Mouse (Mus musculus) hindbrain, postnatal 0 days (tissue): ENCODE data around the gene Ubox5. TPM values are rescaled to one million over a fixed set of nuclear protein-coding genes. Genes with fewer than 3 reads are reported as not detected.

Source experiments
- ATAC-seq: fragments of 200-750 bp; cut with Nextera tagmentation; 2 replicates; pipeline ENCODE4 v1.8.0; 2017; ENCODE audit warnings: mild to moderate bottlenecking, moderate TSS enrichment, moderate library complexity
- DNase-seq: peaks from one replicate; pipeline ENCODE4 v3.0.0-alpha.2; 2015; ENCODE audit warnings: low spot score
- H3K27ac ChIP-seq: fragments of 300-500 bp; sonication (generic); 2 replicates; pipeline ENCODE4 v1.5.1; 2014; ENCODE audit warnings: mild to moderate bottlenecking
- H3K27me3 ChIP-seq: fragments of 300-500 bp; sonication (generic); 2 replicates; pipeline ENCODE4 v1.6.1; 2014; ENCODE audit warnings: low read length, mixed read lengths; ENCODE audit not compliant: insufficient read depth
- H3K36me3 ChIP-seq: fragments of 300-500 bp; sonication (generic); 2 replicates; pipeline ENCODE4 v1.6.1; 2014; ENCODE audit warnings: low read length, mixed read lengths; ENCODE audit not compliant: insufficient read depth
- H3K4me1 ChIP-seq: fragments of 300-500 bp; sonication (generic); 2 replicates; pipeline ENCODE4 v1.6.1; 2014; ENCODE audit warnings: antibody characterized with exemption, low read length, mixed read lengths; ENCODE audit not compliant: insufficient read depth
- H3K4me2 ChIP-seq: fragments of 300-500 bp; sonication (generic); 2 replicates; pipeline ENCODE4 v1.6.1; 2014; ENCODE audit warnings: low read depth, mild to moderate bottlenecking, low read length, moderate library complexity, mixed read lengths
- H3K4me3 ChIP-seq: fragments of 300-500 bp; sonication (generic); 2 replicates; pipeline ENCODE4 v1.5.1; 2014; ENCODE audit warnings: low read length
- H3K9ac ChIP-seq: fragments of 300-500 bp; sonication (generic); replicated peaks from 2 replicates; pipeline ENCODE4 v1.6.1; 2014; ENCODE audit warnings: mild to moderate bottlenecking, low read length, moderate library complexity, mixed read lengths
- H3K9me3 ChIP-seq: fragments of 300-500 bp; sonication (generic); 2 replicates; pipeline ENCODE4 v1.6.1; 2016; ENCODE audit warnings: low read length, mixed read lengths
- CTCF ChIP-seq: IDR thresholded peaks from 2 replicates; pipeline ENCODE4 v1.5.1; 2016; ENCODE audit warnings: antibody characterized with exemption, control low read depth, low read depth
- WGBS: fragments of 180-500 bp; shearing (Covaris S2); extraction: QIAGEN DNeasy Blood & Tissue Kit; methylation state at CpG from one replicate; pipeline ENCODE4 v1.1.7; 2014; 5-methylcytosine and 5-hydroxymethylcytosine counted together
- polyA plus RNA-seq: library from polyadenylated mRNA; unstranded; fragments of >200 nt; fragmentation: Nextera tagmentation; extraction: Ambion mirVana; gene quantifications from 2 replicates; pipeline ENCODE4 v1.2.1, GENCODE M21; 2015
- total RNA-seq: library from RNA; depleted of rRNA; stranded (reverse); fragments of >200 nt; gene quantifications from 2 replicates; pipeline ENCODE4 v1.2.3, GENCODE M21; 2014

Ubox5 gene
- total and polyA plus RNA-seq, 2 experiments from 2014 or later = 5.9 to 6.8 TPM

DNA sequence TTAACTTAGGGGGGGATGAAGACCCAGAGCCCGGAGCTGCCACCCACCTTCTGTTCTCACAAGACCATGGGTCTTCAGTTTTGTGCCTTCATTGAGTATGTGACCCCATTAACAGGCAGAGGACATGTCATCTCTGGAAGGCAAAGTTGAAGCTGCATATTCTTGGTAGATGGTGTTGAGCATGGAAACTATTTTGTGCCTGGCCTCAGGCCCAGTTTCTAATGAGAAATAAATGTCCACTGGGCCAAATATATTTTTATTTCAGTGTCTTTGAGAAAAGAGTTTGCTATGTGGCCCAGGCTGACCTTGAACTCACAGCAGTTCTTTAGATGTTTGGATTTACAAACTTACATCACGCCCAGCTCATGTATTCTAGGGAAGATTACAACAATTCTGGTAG lies 40.1 kb downstream of the Ubox5 start:
- ATAC-seq = no peak
- Histone ChIP-seq H3K4me3 (no peak overlapping the region), H3K27ac (no peak overlapping the region), H3K4me2 (no peak overlapping the region), H3K4me1 (no peaks in the 10 kb centered on the region), H3K9me3 (no peaks in the 10 kb centered on the region), H3K9ac (no peak overlapping the region), H3K36me3 (peaks cover 17% of the 10 kb centered on the region), H3K27me3 (no peaks in the 10 kb centered on the region)
- no peak for DNase-seq
- no peak for TF ChIP-seq CTCF
- WGBS = 91% methylated on average over 2 of the region's 2 CpGs

DNA sequence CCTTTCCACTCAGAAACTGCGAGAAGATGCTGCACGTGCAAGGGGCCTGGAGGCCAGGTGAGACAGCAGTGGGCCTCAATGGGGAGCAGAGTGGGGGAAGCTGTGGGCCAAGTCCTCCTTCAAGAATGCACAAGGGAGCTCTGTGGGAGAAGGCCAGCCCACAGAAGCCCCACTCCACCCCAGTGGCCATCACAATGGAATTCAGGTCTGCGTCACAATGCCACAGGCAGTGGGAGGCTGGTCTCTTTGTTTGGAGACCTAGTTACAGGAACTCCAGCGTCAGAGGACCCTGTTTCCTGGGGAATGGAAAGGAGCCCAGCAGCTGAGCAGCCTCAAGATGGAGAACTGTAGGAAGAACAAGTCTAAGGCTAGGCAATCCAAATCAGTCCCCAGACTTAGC lies 40.7 kb downstream of the Ubox5 start:
- Histone ChIP-seq H3K36me3 (peaks cover 17% of the 10 kb centered on the region), H3K9me3 (no peaks in the 10 kb centered on the region), H3K27me3 (no peaks in the 10 kb centered on the region), H3K4me1 (no peaks in the 10 kb centered on the region), H3K27ac (no peak overlapping the region), H3K9ac (no peak overlapping the region), H3K4me3 (no peak overlapping the region), H3K4me2 (no peak overlapping the region)
- WGBS = 41% methylated on average over 4 of the region's 4 CpGs
- DNase-seq (no peak), ATAC-seq (no peak)
- TF ChIP-seq CTCF = no peak

DNA sequence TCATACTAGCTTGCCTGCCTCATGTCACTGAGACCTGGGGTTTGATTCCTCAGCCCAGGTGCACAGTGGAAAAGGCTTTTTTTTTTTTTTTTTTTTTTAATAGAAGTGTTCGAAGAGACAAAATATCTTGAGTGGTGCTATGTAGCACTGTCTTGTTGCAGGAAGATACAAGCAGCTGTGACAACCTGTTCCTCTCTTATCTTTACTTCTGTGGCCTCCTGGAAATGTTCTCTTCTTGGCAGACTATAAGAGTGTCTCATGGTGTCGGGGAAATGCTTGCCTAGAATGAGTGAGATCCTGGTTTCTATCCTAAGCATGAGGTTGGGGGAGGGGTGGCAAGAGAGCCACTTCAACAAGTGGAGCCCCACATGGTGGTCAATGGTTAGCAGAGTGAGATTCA lies 41.5 kb downstream of the Ubox5 start:
- no peak overlapping the region for H3K9ac ChIP-seq

GRCm38 (mm10) chr2:130586016-130586415 lies 43.8 kb downstream of the Ubox5 start:
- H3K4me1 ChIP-seq = 0 out of 2 replicates have a peak, but pooled peaks cover under 1% of the 10 kb centered on the region
- H3K27me3 ChIP-seq = peaks cover 12% of the 10 kb centered on the region; the same call in 1 of the 2 replicates
- TF ChIP-seq CTCF = no peak
- H3K4me3 ChIP-seq = no peak overlapping the region
- no peak overlapping the region for H3K27ac ChIP-seq
- no peak overlapping the region for H3K4me2 ChIP-seq
- no peak for ATAC-seq
- DNase-seq = no peak
- no peak overlapping the region for H3K9ac ChIP-seq
- no peaks in the 10 kb centered on the region for H3K9me3 ChIP-seq
- WGBS = 85% methylated on average over 6 of the region's 6 CpGs
- H3K36me3 ChIP-seq = peaks cover 9% of the 10 kb centered on the region

More for the DNA sequence above, 41.5 kb downstream of the Ubox5 start:
- no peaks in the 10 kb centered on the region for H3K27me3 ChIP-seq
- DNase-seq (no peak), ATAC-seq (no peak)
- no peak overlapping the region for H3K4me2 ChIP-seq
- peaks cover 17% of the 10 kb centered on the region for H3K36me3 ChIP-seq
- no peaks in the 10 kb centered on the region for H3K4me1 ChIP-seq
- no peak for TF ChIP-seq CTCF
- no peak overlapping the region for H3K4me3 ChIP-seq
- 80% methylated on average over 2 of the region's 2 CpGs for WGBS
- no peaks in the 10 kb centered on the region for H3K9me3 ChIP-seq
- no peak overlapping the region for H3K27ac ChIP-seq

- Histone ChIP-seq H3K27me3 (peaks cover 31% of the 10 kb centered on the region), H3K9me3 (no peaks in the 10 kb centered on the region), H3K4me3 (no peak overlapping the region), H3K4me1 (0 out of 2 replicates have a peak, but pooled peaks cover 8% of the 10 kb centered on the region), H3K27ac (no peak overlapping the region), H3K4me2 (no peak overlapping the region), H3K9ac (no peak overlapping the region), H3K36me3 (no peaks in the 10 kb centered on the region)
- TF ChIP-seq CTCF = no peak
- no peak for DNase-seq
- ATAC-seq = no peak
- WGBS = 73% methylated on average over 10 of the region's 10 CpGs
Observed at GRCm38 (mm10) chr2:130583902-130584560, 45.8 kb downstream of the Ubox5 start.

GRCm38 (mm10) chr2:130582552-130582951 lies 47.3 kb downstream of the Ubox5 start, which contains the start of gene Avp:
Gene Avp, minus strand, starts transcription at chr2:130582554.
- ATAC-seq = no peak
- TF ChIP-seq CTCF = no peak
- Histone ChIP-seq H3K27me3 (peaks cover 41% of the 10 kb centered on the region), H3K27ac (no peak within 1 kb of the TSS), H3K4me2 (no peak within 1 kb of the TSS), H3K4me3 (peak within 1 kb of the TSS; percentile 27; the same call in 1 of the 2 replicates), H3K4me1 (0 out of 2 replicates have a peak, but pooled peaks cover 8% of the 10 kb centered on the region), H3K36me3 (no peaks in the 10 kb centered on the region), H3K9me3 (no peaks in the 10 kb centered on the region), H3K9ac (no peak within 1 kb of the TSS)
- WGBS = 32% methylated on average over 10 of the region's 10 CpGs
- DNase-seq = no peak

DNA sequence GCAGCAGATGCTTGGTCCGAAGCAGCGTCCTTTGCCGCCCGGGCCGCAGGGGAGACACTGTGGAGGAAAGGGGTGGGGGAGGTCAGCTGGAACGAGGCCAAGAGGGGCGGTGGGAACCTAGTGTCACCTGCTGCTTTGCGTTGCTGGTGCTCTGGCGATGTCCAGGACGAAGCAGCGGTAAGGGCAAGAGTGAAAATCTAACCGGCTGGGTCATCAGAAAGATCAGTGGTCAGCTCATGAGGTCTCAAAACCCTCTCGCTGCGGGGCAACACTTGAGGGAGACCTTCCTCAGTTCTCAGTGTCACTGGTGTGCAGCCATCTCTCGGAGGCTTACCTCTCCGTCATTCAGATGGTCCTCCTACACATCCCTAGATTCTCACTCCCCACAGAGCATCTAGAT lies 48.6 kb downstream of the Ubox5 start:
- no peak for ATAC-seq
- no peak for TF ChIP-seq CTCF

More for the DNA sequence above, 48.6 kb downstream of the Ubox5 start:
- no peaks in the 10 kb centered on the region for H3K36me3 ChIP-seq
- H3K27ac ChIP-seq = no peak overlapping the region
- H3K27me3 ChIP-seq = peaks cover 47% of the 10 kb centered on the region
- 0 out of 2 replicates have a peak overlapping the region, but pooled peaks have one; percentile 33 for H3K9ac ChIP-seq
- 5% methylated on average over 16 of the region's 16 CpGs for WGBS
- no peak for DNase-seq
- peak overlapping the region; percentile 49 for H3K4me2 ChIP-seq
- H3K4me3 ChIP-seq = peak overlapping the region; percentile 27
- peaks cover 13% of the 10 kb centered on the region for H3K4me1 ChIP-seq
- no peaks in the 10 kb centered on the region for H3K9me3 ChIP-seq
